Mouse (Mus musculus) layer of hippocampus, adult 18-20 months (tissue): Measurements from ENCODE around the gene Grb14. TPM values are rescaled to one million over a fixed set of nuclear protein-coding genes. Genes with fewer than 3 reads are reported as not detected.

Experiments used
- DNase-seq, 2 experiments: peaks; one replicate each; pipeline ENCODE4 v3.0.0; 2022; ENCODE audit warnings: low spot score in 2 of 2
- total RNA-seq, 2 experiments: library from RNA; stranded (reverse); gene quantifications; 2 replicates each; pipeline ENCODE4 v1.2.3; 2021

Grb14 gene
- total RNA-seq, 2 experiments from 2014 or later, result 32.2 to 32.6 TPM

DNA sequence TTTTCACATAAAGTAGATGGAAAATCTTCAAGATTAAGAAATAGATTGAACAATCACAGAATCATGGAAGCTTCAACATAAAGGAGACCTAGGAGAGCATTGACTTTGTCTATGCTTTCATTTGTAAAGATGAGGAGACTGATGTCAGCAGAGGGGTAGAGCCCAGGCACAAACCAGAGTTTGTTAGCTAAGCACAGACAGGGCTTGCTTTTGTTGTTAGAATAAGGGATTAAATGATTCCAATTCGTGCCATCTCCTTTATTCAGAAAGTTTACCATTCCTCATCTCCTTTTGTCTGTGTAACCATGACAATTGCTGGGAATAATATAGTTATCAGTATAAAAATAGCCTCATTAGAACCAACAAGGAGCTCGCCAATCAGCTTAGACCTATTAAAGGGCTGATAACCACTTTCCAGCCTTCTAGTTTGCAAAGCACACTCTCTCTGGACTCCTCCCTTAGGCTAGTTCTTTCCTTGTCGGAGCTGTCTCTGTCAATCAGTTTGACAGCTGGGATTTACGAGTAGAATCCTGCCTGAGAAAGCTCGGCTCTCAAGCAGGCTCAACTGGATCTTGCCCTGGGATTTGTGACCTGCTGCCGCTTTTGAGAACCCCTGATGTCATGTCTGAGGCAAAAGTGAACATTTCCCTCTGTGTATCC lies 137.6 kb downstream of the Grb14 start:
- no peak for DNase-seq

DNA sequence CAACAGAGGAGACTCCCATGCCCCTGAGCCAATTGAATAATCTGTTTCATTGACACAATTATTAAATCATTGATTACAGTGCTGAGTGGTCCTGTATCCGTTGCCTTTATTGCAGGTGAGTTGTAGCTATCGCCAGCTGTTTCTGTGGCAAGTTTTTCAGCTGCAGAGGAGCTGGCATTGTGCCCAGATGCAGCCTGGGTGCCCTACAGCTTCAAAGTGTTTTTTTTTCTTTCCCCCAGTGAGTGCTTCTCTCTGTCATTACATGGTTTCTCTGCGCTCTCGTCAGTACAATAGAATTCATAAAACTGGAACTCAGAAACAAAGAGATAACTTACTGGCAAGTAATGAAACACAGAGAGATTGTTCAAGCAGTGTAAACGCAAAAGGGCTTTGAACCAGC lies 139.1 kb downstream of the Grb14 start:
- no peak for DNase-seq

DNA sequence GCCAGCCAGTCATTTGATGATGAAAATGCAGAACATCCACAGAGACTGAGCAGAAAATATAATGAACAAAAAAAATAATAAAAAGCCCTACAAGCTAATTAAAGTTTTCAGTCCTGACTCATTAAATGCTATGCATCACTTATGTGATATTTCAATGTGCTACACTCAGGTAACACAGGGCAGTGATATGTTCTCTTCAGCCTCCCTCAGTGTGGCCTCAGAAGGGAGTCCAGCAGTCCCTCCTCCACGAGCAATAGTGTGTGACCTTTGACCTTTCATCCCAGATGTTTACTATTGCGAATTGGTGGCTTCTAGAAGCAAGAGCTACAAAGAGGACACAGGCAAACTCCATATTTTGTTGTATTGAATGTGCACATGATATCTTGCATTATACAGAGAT lies 146.5 kb downstream of the Grb14 start:
- no peak for DNase-seq

Other genes starting within 250 kb of the Grb14 start
- gene Cobll1, start 214.4 kb upstream of the Grb14 start, total RNA-seq, result 1 to 10 TPM; 7.3 to 7.5 TPM